Mouse (Mus musculus): ENCODE measurements around the gene Zfp831. TPM values are rescaled to one million over a fixed set of nuclear protein-coding genes. Genes with fewer than 3 reads are reported as not detected.

The Zfp831 gene
- total and polyA plus RNA-seq, 3 experiments, result 0.48 to 0.99 (median 0.59) TPM

DNA sequence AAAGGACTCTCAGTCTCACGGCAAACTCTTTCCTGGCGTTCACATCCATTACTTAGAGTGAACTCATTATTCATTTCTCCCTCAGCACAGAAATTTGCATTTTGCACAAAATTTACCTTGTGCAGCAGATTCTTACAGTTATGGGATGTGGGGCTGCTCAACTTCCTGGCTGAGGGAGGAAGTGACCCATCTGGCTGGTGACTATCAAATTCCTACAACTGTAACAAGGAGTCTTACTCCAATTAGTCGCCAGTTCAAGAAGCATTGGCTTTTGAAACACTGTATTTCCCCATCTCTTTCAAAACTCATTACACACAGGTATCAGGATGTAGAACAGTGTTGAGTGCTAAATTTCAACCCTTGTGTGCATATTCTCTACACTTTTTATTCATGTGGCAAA is 66.9 kb downstream of the Zfp831 start:
- H3K9ac ChIP-seq (ENCODE audit: insufficient read depth, low read depth), result no peak overlapping the region
- H3K4me2 ChIP-seq (ENCODE audit: insufficient read depth, low read depth, poor library complexity, severe bottlenecking), result peak overlapping the region; percentile 41
- DNase-seq (ENCODE audit: extremely low read depth), result peak; percentile 31
- TF ChIP-seq GABPA (IDR thresholded peaks at IDR 0.05; ENCODE audit: insufficient replicate concordance, low read depth, low read length) (no peak), EP300 (IDR thresholded peaks at IDR 0.05; ENCODE audit: low read length) (peak; percentile 40)
- no peaks in the 10 kb centered on the region for H3K27me3 ChIP-seq (replicated peaks)
- H3K36me3 ChIP-seq (replicated peaks in 1 of 2; ENCODE audit: control insufficient read depth in 1 of 2, insufficient read depth in 1 of 2, low read length in 1 of 2), result peaks cover 0 to 15% of the 10 kb centered on the region in 2 experiments
- H3K4me3 ChIP-seq (replicated peaks in 1 of 3; ENCODE audit: low read depth in 2 of 3, low read length in 2 of 3, poor library complexity in 1 of 3), result no peak overlapping the region
- in situ Hi-C loops (cut with MboI; ENCODE audit: low pct_ligation_motif_present, low pct_unique_long_range_greater_than_20kb, low sequenced_read_pairs), result no loop called here
- H3K27ac ChIP-seq (ENCODE audit: insufficient read depth, low read depth), result no peak overlapping the region
- H3K4me1 ChIP-seq (ENCODE audit: control insufficient read depth in 1 of 2, insufficient read depth in 2 of 2), result peaks cover 5 to 12% of the 10 kb centered on the region in 2 experiments; a peak in 3 of 4 replicates
- H3K9me3 ChIP-seq (replicated peaks; ENCODE audit: low read length), result no peaks in the 10 kb centered on the region
- no peaks in the 10 kb centered on the region for H3K79me2 ChIP-seq (replicated peaks; ENCODE audit: control insufficient read depth, extremely low read depth, insufficient read depth, poor library complexity, severe bottlenecking)
- dilution Hi-C loops (cut with MboI; ENCODE audit: extremely low pct_ligation_motif_present, extremely low pct_unique_long_range_greater_than_20kb, low sequenced_read_pairs), result no loop called here

DNA sequence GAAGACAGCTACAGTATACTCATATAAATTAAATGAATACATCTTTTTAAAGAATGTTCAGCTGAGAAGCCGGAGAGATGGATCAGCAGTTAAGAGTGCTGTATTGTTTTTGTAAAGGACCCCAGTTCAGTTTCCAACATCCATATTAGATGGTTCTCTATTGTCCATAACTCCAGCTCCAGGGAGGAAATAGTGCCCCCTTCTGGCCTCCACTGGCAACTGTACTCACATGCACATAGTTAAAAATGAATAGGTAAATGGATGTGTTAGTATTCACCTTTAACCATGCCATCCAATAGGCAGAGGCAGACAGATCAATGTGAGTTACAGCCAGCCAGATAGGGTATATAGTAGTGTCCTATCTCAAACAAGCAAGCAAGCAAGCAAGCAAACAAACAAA is 68.7 kb downstream of the Zfp831 start:
- in situ Hi-C loops (cut with MboI; ENCODE audit: low pct_ligation_motif_present, low pct_unique_long_range_greater_than_20kb, low sequenced_read_pairs), result no loop called here
- no peak overlapping the region for H3K4me3 ChIP-seq (replicated peaks in 1 of 3; ENCODE audit: low read depth in 2 of 3, low read length in 2 of 3, poor library complexity in 1 of 3)
- DNase-seq (ENCODE audit: extremely low read depth), result no peak
- no peak overlapping the region for H3K4me2 ChIP-seq (ENCODE audit: insufficient read depth, low read depth, poor library complexity, severe bottlenecking)
- dilution Hi-C loops (cut with MboI; ENCODE audit: extremely low pct_ligation_motif_present, extremely low pct_unique_long_range_greater_than_20kb, low sequenced_read_pairs), result no loop called here
- H3K27ac ChIP-seq (ENCODE audit: insufficient read depth, low read depth), result no peak overlapping the region
- no peaks in the 10 kb centered on the region for H3K79me2 ChIP-seq (replicated peaks; ENCODE audit: control insufficient read depth, extremely low read depth, insufficient read depth, poor library complexity, severe bottlenecking)
- no peak overlapping the region for H3K9ac ChIP-seq (ENCODE audit: insufficient read depth, low read depth)
- H3K9me3 ChIP-seq (replicated peaks; ENCODE audit: low read length), result no peaks in the 10 kb centered on the region
- TF ChIP-seq ZMIZ1 (IDR thresholded peaks at IDR 0.05; ENCODE audit: low read depth, low read length), result no peak
- peak in 1 of 2 experiments; percentile 34; a peak in 2 of 4 replicates for TF ChIP-seq CTCF (conservative IDR thresholded peaks at IDR 0.05 in 1 of 2, IDR thresholded peaks at IDR 0.05 in 1 of 2; ENCODE audit: low read depth in 2 of 2, low read length in 2 of 2)
- H3K27me3 ChIP-seq (replicated peaks), result no peaks in the 10 kb centered on the region
- H3K36me3 ChIP-seq (replicated peaks in 1 of 2; ENCODE audit: control insufficient read depth in 1 of 2, insufficient read depth in 1 of 2, low read length in 1 of 2), result peaks cover 0 to 3% of the 10 kb centered on the region in 2 experiments
- H3K4me1 ChIP-seq (ENCODE audit: control insufficient read depth in 1 of 2, insufficient read depth in 2 of 2), result peaks cover 9 to 12% of the 10 kb centered on the region in 2 experiments

DNA sequence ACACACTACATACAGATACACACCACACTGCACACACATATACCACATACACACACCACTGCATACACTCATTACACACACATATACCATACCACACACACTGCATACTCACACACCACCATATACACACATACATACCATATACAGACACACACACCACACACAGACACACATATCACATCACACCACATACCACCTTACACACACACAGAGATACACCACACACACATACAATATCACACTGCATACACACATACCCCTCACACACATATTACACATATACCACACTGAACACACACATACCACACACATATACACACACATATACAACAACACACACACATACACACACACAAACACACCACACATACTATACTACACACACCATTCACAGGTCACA is 72.6 kb downstream of the Zfp831 start:
- H3K79me2 ChIP-seq (replicated peaks; ENCODE audit: control insufficient read depth, extremely low read depth, insufficient read depth, poor library complexity, severe bottlenecking), result no peaks in the 10 kb centered on the region
- H3K4me3 ChIP-seq (replicated peaks in 1 of 3; ENCODE audit: low read depth in 2 of 3, low read length in 2 of 3, poor library complexity in 1 of 3), result peak overlapping the region in 1 of 3 experiments; percentile 3
- H3K36me3 ChIP-seq (replicated peaks in 1 of 2; ENCODE audit: control insufficient read depth in 1 of 2, insufficient read depth in 1 of 2, low read length in 1 of 2), result no peaks in the 10 kb centered on the region
- no peak for DNase-seq (ENCODE audit: extremely low read depth)
- no peak overlapping the region for H3K4me2 ChIP-seq (ENCODE audit: insufficient read depth, low read depth, poor library complexity, severe bottlenecking)
- in situ Hi-C loops (cut with MboI; ENCODE audit: low pct_ligation_motif_present, low pct_unique_long_range_greater_than_20kb, low sequenced_read_pairs) (no loop called here), dilution Hi-C loops (cut with MboI; ENCODE audit: extremely low pct_ligation_motif_present, extremely low pct_unique_long_range_greater_than_20kb, low sequenced_read_pairs) (no loop called here)
- no peaks in the 10 kb centered on the region for H3K27me3 ChIP-seq (replicated peaks)
- H3K27ac ChIP-seq (ENCODE audit: insufficient read depth, low read depth), result no peak overlapping the region
- TF ChIP-seq TCF12 (IDR thresholded peaks at IDR 0.05; ENCODE audit: low read depth, low read length) (no peak), IRF4 (IDR thresholded peaks at IDR 0.05; ENCODE audit: low read depth, low read length) (no peak), EP300 (IDR thresholded peaks at IDR 0.05; ENCODE audit: low read length) (no peak), GABPA (IDR thresholded peaks at IDR 0.05; ENCODE audit: insufficient replicate concordance, low read depth, low read length) (no peak), ZC3H11A (IDR thresholded peaks at IDR 0.05; ENCODE audit: low read depth, low read length) (no peak), ZNF384 (IDR thresholded peaks at IDR 0.05; ENCODE audit: low read depth, low read length) (no peak), USF1 (IDR thresholded peaks at IDR 0.05; ENCODE audit: low read depth, low read length) (no peak), MAFK (IDR thresholded peaks at IDR 0.05; ENCODE audit: insufficient replicate concordance, low read length) (no peak), POLR2A (IDR thresholded peaks at IDR 0.05; ENCODE audit: low read depth, low read length) (no peak), NRF1 (IDR thresholded peaks at IDR 0.05; ENCODE audit: low read depth, low read length) (no peak), PAX5 (IDR thresholded peaks at IDR 0.05; ENCODE audit: low read length) (no peak), E2F4 (IDR thresholded peaks at IDR 0.05; ENCODE audit: insufficient replicate concordance, low read depth, low read length) (no peak), MAZ (IDR thresholded peaks at IDR 0.05; ENCODE audit: low read depth, low read length) (no peak), MEF2A (IDR thresholded peaks at IDR 0.05; ENCODE audit: borderline replicate concordance, low read depth, low read length) (no peak), BHLHE40 (IDR thresholded peaks at IDR 0.05; ENCODE audit: low read depth, low read length) (no peak), SIN3A (IDR thresholded peaks at IDR 0.05; ENCODE audit: low read length) (no peak), SMC3 (IDR thresholded peaks at IDR 0.05; ENCODE audit: low read depth, low read length) (no peak)
- no peak overlapping the region for H3K9ac ChIP-seq (ENCODE audit: insufficient read depth, low read depth)
- H3K4me1 ChIP-seq (ENCODE audit: control insufficient read depth in 1 of 2, insufficient read depth in 2 of 2), result peaks cover 0 to 4% of the 10 kb centered on the region in 2 experiments; a peak in 1 of 4 replicates
- H3K9me3 ChIP-seq (replicated peaks; ENCODE audit: low read length), result no peaks in the 10 kb centered on the region
